33 mouse cellular contexts compared by ENCODE assay signal in the genomic region with DNA sequence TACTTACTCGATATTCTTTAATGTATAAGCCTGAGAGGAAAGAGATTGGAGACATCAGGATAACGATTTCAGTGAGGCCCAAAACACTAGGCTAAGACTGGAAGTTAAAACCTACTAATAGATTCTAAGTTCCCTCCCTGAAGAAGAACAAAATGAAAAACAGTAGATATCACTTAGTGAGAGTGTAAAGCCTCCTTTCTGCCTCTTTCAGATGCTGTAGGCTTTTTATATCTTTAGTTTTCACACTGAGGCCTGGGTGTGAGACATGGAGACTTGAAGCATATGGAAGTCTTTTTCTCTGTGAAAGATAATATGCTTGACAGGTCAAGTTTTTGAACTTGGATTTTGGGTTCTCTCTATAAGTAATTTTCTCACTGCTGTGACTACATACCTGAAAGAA.
"Had no signal": no experiment of that assay in that cellular context is flagged by ENCODE, and none has a peak within 500 bp of the region (broad histone marks: within the 10 kb centered on the region; RNA-seq: fewer than 3 reads in every experiment).

No protein-coding gene starts in this region.

- H3K27me3 ChIP-seq: heart, embryonic 12.5 days; heart, embryonic 13.5 days; heart, embryonic 15.5 days; hindbrain, embryonic 12.5 days; hindbrain, embryonic 13.5 days; hindbrain, embryonic 15.5 days; intestine, embryonic 15.5 days; kidney, embryonic 15.5 days had no signal

- H3K4me1 ChIP-seq: heart, embryonic 12.5 days; heart, embryonic 13.5 days; heart, embryonic 15.5 days; hindbrain, embryonic 10.5 days; hindbrain, embryonic 12.5 days; hindbrain, embryonic 13.5 days; hindbrain, embryonic 15.5 days; intestine, embryonic 15.5 days; kidney, embryonic 15.5 days had no signal

- H3K9ac ChIP-seq: heart, embryonic 12.5 days; heart, embryonic 13.5 days; heart, embryonic 15.5 days; hindbrain, embryonic 12.5 days; hindbrain, embryonic 13.5 days; hindbrain, embryonic 14.5 days; hindbrain, embryonic 15.5 days; intestine, embryonic 15.5 days; kidney, embryonic 15.5 days had no signal

- H3K4me3 ChIP-seq: heart, embryonic 12.5 days; heart, embryonic 13.5 days; heart, embryonic 15.5 days; hindbrain, embryonic 10.5 days; hindbrain, embryonic 12.5 days; hindbrain, embryonic 13.5 days; hindbrain, embryonic 15.5 days; intestine, embryonic 15.5 days; kidney, embryonic 15.5 days; layer of hippocampus, adult 2 months; left cerebral cortex, adult 2 months had no signal

- DNase-seq: heart, postnatal 10 days; heart, postnatal 14 days; heart, postnatal 36 days; heart, postnatal 4 days; kidney, adult 11 months; kidney, adult 18-20 months; kidney, adult 2 months; kidney, adult 8-10 months; kidney, adult 9 months; kidney, postnatal 10 days; kidney, postnatal 14 days; kidney, postnatal 36 days; kidney, postnatal 4 days; layer of hippocampus, adult 9-11 months; layer of hippocampus, postnatal 36 days had no signal

- ATAC-seq: hindbrain, embryonic 16.5 days; hindbrain, postnatal 0 days; inflammation-experienced regulatory T-cells, adult 6 months; intestine, embryonic 15.5 days; intestine, embryonic 16.5 days; intestine, postnatal 0 days had no signal

- H3K9me3 ChIP-seq: heart, embryonic 12.5 days; heart, embryonic 13.5 days; heart, embryonic 15.5 days; hindbrain, embryonic 10.5 days; hindbrain, embryonic 12.5 days; hindbrain, embryonic 13.5 days; hindbrain, embryonic 15.5 days; intestine, embryonic 15.5 days; kidney, embryonic 15.5 days had no signal

- H3K27ac ChIP-seq: heart, embryonic 13.5 days; heart, embryonic 15.5 days; hindbrain, embryonic 10.5 days; hindbrain, embryonic 12.5 days; hindbrain, embryonic 13.5 days; hindbrain, embryonic 14.5 days; hindbrain, embryonic 15.5 days; hindbrain, postnatal 0 days; intestine, embryonic 15.5 days; kidney, embryonic 15.5 days; kidney, postnatal 0 days; layer of hippocampus, adult 2 months; left cerebral cortex, adult 2 months had no signal

- H3K4me2 ChIP-seq: heart, embryonic 12.5 days; heart, embryonic 13.5 days; heart, embryonic 15.5 days; hindbrain, embryonic 12.5 days; hindbrain, embryonic 13.5 days; hindbrain, embryonic 14.5 days; hindbrain, embryonic 15.5 days; intestine, embryonic 15.5 days; kidney, embryonic 15.5 days had no signal

- H3K36me3 ChIP-seq: heart, embryonic 12.5 days; heart, embryonic 13.5 days; heart, embryonic 15.5 days; hindbrain, embryonic 10.5 days; hindbrain, embryonic 12.5 days; hindbrain, embryonic 13.5 days; hindbrain, embryonic 15.5 days; intestine, embryonic 15.5 days; kidney, embryonic 15.5 days had no signal
